Mouse (Mus musculus) embryonic facial prominence, embryonic 13.5 days (tissue): Measurements from ENCODE around the gene Ncapg2. TPM values are rescaled to one million over a fixed set of nuclear protein-coding genes. Genes with fewer than 3 reads are reported as not detected.

Experiments used
- ATAC-seq: fragments of 200-750 bp; cut with Nextera tagmentation; 2 replicates; pipeline ENCODE4 v1.8.0; 2017; ENCODE audit warnings: low read depth; ENCODE audit not compliant: insufficient number of reproducible peaks, insufficient read depth, low FRiP score, low TSS enrichment
- H3K27ac ChIP-seq: fragments of 300-500 bp; sonication (generic); 2 replicates; pipeline ENCODE4 v1.5.1; 2015; ENCODE audit warnings: moderate library complexity, mild to moderate bottlenecking, inconsistent platforms
- H3K27me3 ChIP-seq: fragments of 300-500 bp; sonication (generic); 2 replicates; pipeline ENCODE4 v1.6.1; 2015; ENCODE audit warnings: mild to moderate bottlenecking, inconsistent platforms
- H3K36me3 ChIP-seq: fragments of 300-500 bp; sonication (generic); 2 replicates; pipeline ENCODE4 v1.6.1; 2015; ENCODE audit warnings: mild to moderate bottlenecking, inconsistent platforms
- H3K4me1 ChIP-seq: fragments of 300-500 bp; sonication (generic); 2 replicates; pipeline ENCODE4 v1.6.1; 2015; ENCODE audit warnings: inconsistent platforms
- H3K4me2 ChIP-seq: fragments of 300-500 bp; sonication (generic); 2 replicates; pipeline ENCODE4 v1.6.1; 2015; ENCODE audit warnings: moderate library complexity, mild to moderate bottlenecking, inconsistent platforms
- H3K4me3 ChIP-seq: fragments of 300-500 bp; sonication (generic); 2 replicates; pipeline ENCODE4 v1.5.1; 2015; ENCODE audit warnings: mild to moderate bottlenecking, inconsistent platforms
- H3K9ac ChIP-seq: fragments of 300-500 bp; sonication (generic); 2 replicates; pipeline ENCODE4 v1.6.1; 2015; ENCODE audit warnings: mild to moderate bottlenecking, inconsistent platforms
- H3K9me3 ChIP-seq: fragments of 300-500 bp; sonication (generic); 2 replicates; pipeline ENCODE4 v1.6.1; 2016; ENCODE audit warnings: inconsistent platforms
- WGBS: fragments of 180-500 bp; shearing (Covaris S2); methylation state at CpG from one replicate; pipeline ENCODE4 v1.1.7; 2015; ENCODE audit warnings: mixed read lengths; 5-methylcytosine and 5-hydroxymethylcytosine counted together
- polyA plus RNA-seq: library from polyadenylated mRNA; unstranded; fragments of >200 nt; fragmentation: Nextera tagmentation; extraction: Ambion mirVana; gene quantifications from 2 replicates; pipeline ENCODE4 v1.2.1, GENCODE M21; 2015

Gene Ncapg2
- polyA plus RNA-seq, 1 experiment from 2014 or later: 38.6 TPM

GRCm38 (mm10) chr12:116485591-116486403, 80.6 kb downstream of the Ncapg2 start, which contains the start of gene Ptprn2:
Gene Ptprn2, plus strand, starts transcription at chr12:116485720.
- peak within 1 kb of the TSS; percentile 99 for H3K4me2 ChIP-seq
- peak within 1 kb of the TSS; percentile 54; the same call in 1 of the 2 replicates for H3K9ac ChIP-seq
- H3K9me3 ChIP-seq: no peaks in the 10 kb centered on the region
- under 1% methylated on average over 57 of the region's 86 CpGs for WGBS
- H3K4me1 ChIP-seq: peaks cover 9% of the 10 kb centered on the region
- H3K27ac ChIP-seq: no peak within 1 kb of the TSS
- ATAC-seq: peak; percentile 85
- H3K36me3 ChIP-seq: no peaks in the 10 kb centered on the region
- H3K4me3 ChIP-seq: peak within 1 kb of the TSS; percentile 55
- H3K27me3 ChIP-seq: peaks cover 32% of the 10 kb centered on the region

GRCm38 (mm10) chr12:116486404-116486730, 81.2 kb downstream of the Ncapg2 start:
- ATAC-seq: no peak
- Histone ChIP-seq H3K4me3 (peak overlapping the region; percentile 55), H3K4me1 (peaks cover 9% of the 10 kb centered on the region), H3K36me3 (no peaks in the 10 kb centered on the region), H3K9me3 (no peaks in the 10 kb centered on the region), H3K9ac (peak overlapping the region; percentile 54; the same call in 1 of the 2 replicates), H3K4me2 (peak overlapping the region; percentile 99), H3K27me3 (peaks cover 32% of the 10 kb centered on the region), H3K27ac (no peak overlapping the region)
- 3% methylated on average over 10 of the region's 10 CpGs for WGBS

DNA sequence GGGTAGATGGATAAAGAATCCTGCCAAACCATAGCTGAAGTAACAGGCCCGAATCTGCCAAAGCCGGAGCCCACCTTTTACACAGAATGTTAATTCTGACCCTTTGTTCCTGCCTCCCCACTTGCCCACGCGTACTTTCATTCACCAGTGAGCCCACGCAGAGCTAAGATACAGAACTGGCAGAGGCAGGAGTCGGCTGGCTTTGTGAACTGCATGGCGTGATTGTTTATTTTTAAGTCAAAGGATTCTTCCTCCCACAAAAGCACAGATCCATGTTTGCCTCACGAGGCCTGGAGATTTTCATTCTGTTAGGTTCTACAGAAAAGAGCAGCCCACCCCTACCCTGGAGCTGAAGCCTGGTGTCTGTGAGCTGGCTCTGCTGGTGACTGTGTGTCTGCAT, 83.6 kb downstream of the Ncapg2 start:
- no peak overlapping the region for H3K9ac ChIP-seq
- no peaks in the 10 kb centered on the region for H3K9me3 ChIP-seq
- no peak overlapping the region for H3K4me3 ChIP-seq
- H3K36me3 ChIP-seq: no peaks in the 10 kb centered on the region
- no peak overlapping the region for H3K27ac ChIP-seq
- ATAC-seq: no peak
- H3K27me3 ChIP-seq: peaks cover 32% of the 10 kb centered on the region
- H3K4me1 ChIP-seq: peaks cover 9% of the 10 kb centered on the region
- 77% methylated on average over 8 of the region's 8 CpGs for WGBS
- H3K4me2 ChIP-seq: no peak overlapping the region

DNA sequence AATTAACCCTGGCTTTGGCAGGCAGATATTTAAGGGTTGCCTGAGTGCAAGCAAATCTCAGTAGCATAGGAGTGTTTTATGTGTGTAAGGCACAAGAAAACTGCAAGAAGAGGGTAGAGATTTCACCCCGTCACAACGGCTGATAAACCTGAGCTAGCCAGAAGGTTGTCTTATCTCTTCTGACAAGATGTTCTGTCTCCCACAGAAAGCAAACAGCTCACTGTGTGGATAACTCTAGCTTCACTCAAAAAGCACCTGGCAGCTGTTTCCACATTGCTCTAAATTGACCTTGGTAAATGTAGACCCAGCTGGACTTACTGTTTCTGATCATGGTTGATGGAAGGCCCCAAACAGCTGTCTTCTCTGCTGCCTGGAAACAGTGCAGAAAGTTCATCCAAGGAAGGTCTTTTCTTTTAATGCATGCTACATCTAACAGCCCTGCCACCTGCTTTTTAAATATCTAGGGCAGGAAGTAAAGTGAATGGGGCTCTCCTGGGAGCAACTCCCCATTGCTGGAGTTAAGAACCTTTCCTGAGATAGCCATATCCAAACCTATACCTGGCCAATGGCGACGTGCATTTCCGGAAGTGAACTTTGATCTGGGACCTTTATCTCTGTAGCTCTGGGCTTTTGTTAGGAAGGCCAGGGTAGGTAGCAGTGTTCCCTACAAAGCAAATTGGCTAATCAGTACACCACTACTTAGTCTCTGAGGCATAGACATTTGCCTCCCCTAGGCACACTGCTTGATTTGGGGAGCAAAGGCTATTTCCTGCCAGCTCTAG, 85.6 kb downstream of the Ncapg2 start:
- 89% methylated on average over 5 of the region's 5 CpGs for WGBS
- no peaks in the 10 kb centered on the region for H3K9me3 ChIP-seq
- ATAC-seq: no peak
- H3K4me3 ChIP-seq: no peak overlapping the region
- peaks cover 9% of the 10 kb centered on the region for H3K4me1 ChIP-seq
- no peak overlapping the region for H3K4me2 ChIP-seq
- H3K36me3 ChIP-seq: no peaks in the 10 kb centered on the region
- H3K27me3 ChIP-seq: peaks cover 25% of the 10 kb centered on the region
- H3K9ac ChIP-seq: no peak overlapping the region
- H3K27ac ChIP-seq: no peak overlapping the region

DNA sequence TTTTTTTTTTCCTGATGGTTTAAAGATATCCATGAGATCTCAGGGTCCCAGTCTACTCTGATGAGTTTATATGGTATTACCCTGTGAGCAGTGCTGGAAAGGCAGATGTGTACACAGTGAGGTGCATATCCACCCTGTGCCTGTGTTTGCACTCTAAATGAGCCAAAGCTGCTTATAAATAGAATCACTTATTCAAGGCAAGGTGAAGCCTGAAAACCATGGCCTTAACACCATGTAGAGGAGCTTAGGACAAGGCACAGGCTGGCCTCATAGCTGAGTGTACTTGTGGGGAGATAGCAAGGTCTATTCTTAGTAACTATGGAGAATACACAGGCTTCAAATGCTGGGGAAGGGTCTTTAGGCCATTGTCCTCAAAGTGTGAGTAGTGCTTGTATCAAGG, 93.5 kb downstream of the Ncapg2 start:
- H3K9ac ChIP-seq: no peak overlapping the region
- no peak overlapping the region for H3K27ac ChIP-seq
- no peaks in the 10 kb centered on the region for H3K36me3 ChIP-seq
- no peak for ATAC-seq
- no peaks in the 10 kb centered on the region for H3K9me3 ChIP-seq
- no peaks in the 10 kb centered on the region for H3K4me1 ChIP-seq
- H3K27me3 ChIP-seq: no peaks in the 10 kb centered on the region
- no peak overlapping the region for H3K4me3 ChIP-seq
- H3K4me2 ChIP-seq: no peak overlapping the region

GRCm38 (mm10) chr12:116500652-116501051, 95.5 kb downstream of the Ncapg2 start:
- Histone ChIP-seq H3K9ac (no peak overlapping the region), H3K9me3 (no peaks in the 10 kb centered on the region), H3K27ac (no peak overlapping the region), H3K4me1 (no peaks in the 10 kb centered on the region), H3K27me3 (no peaks in the 10 kb centered on the region), H3K36me3 (no peaks in the 10 kb centered on the region), H3K4me2 (no peak overlapping the region), H3K4me3 (no peak overlapping the region)
- ATAC-seq: no peak
- WGBS: 88% methylated on average over 11 of the region's 11 CpGs

- no peaks in the 10 kb centered on the region; the same call in 1 of the 2 replicates for H3K9me3 ChIP-seq
- H3K9ac ChIP-seq: no peak overlapping the region
- no peaks in the 10 kb centered on the region for H3K27me3 ChIP-seq
- 83% methylated on average over 1 of the region's 1 CpGs for WGBS
- H3K4me2 ChIP-seq: no peak overlapping the region
- no peak overlapping the region for H3K4me3 ChIP-seq
- ATAC-seq: no peak
- no peak overlapping the region for H3K27ac ChIP-seq
- H3K4me1 ChIP-seq: no peaks in the 10 kb centered on the region
- no peaks in the 10 kb centered on the region for H3K36me3 ChIP-seq
These were observed 107.3 kb downstream of the Ncapg2 start for GRCm38 (mm10) chr12:116512482-116512881.

Other genes starting within 250 kb of the Ncapg2 start
- 35.6 and 39.3 TPM in 2 replicates for gene Wdr60, start 142.4 kb upstream of the Ncapg2 start, polyA plus RNA-seq
- gene Gm11027, start 130.0 kb upstream of the Ncapg2 start, polyA plus RNA-seq: not detected in 2 replicates
- 17.1 and 20.7 TPM in 2 replicates for gene Esyt2, start 124.2 kb upstream of the Ncapg2 start, polyA plus RNA-seq
- gene Ptprn2, start 80.3 kb downstream of the Ncapg2 start, polyA plus RNA-seq: 0.08 and 0.15 TPM in 2 replicates